Mouse (Mus musculus) hindbrain, embryonic 16.5 days (tissue): ENCODE results near the gene Mt3. TPM values are rescaled to one million over a fixed set of nuclear protein-coding genes. Genes with fewer than 3 reads are reported as not detected.
A peak's percentile ranks its signal among the peaks of the same experiment; 100 is the strongest.

Experiments used
- ATAC-seq: fragments of 200-750 bp; cut with Nextera tagmentation; 2 replicates; pipeline ENCODE4 v1.8.0; 2017; ENCODE audit warnings: moderate TSS enrichment, moderate library complexity
- H3K27ac ChIP-seq: fragments of 300-500 bp; sonication (generic); 2 replicates; pipeline ENCODE4 v1.5.1; 2014; ENCODE audit warnings: low read depth, mild to moderate bottlenecking, control low read depth, low read length, moderate library complexity
- H3K27me3 ChIP-seq: fragments of 300-500 bp; sonication (generic); replicated peaks from 2 replicates; pipeline ENCODE4 v1.6.1; 2014; ENCODE audit warnings: low read length; ENCODE audit not compliant: control insufficient read depth, insufficient read depth
- H3K36me3 ChIP-seq: fragments of 300-500 bp; sonication (generic); 2 replicates; pipeline ENCODE4 v1.6.1; 2014; ENCODE audit warnings: mild to moderate bottlenecking, low read length, moderate library complexity, mixed read lengths; ENCODE audit not compliant: control insufficient read depth, insufficient read depth
- H3K4me1 ChIP-seq: fragments of 300-500 bp; sonication (generic); 2 replicates; pipeline ENCODE4 v1.6.1; 2014; ENCODE audit warnings: low read depth, low read length; ENCODE audit not compliant: control insufficient read depth, insufficient read depth
- H3K4me2 ChIP-seq: fragments of 300-500 bp; sonication (generic); 2 replicates; pipeline ENCODE4 v1.6.1; 2014; ENCODE audit warnings: mild to moderate bottlenecking, low read length, control low read depth, moderate library complexity
- H3K4me3 ChIP-seq: fragments of 300-500 bp; sonication (generic); 2 replicates; pipeline ENCODE4 v1.5.1; 2014; ENCODE audit warnings: mild to moderate bottlenecking, low read length, control low read depth, moderate library complexity
- H3K9ac ChIP-seq: fragments of 300-500 bp; sonication (generic); 2 replicates; pipeline ENCODE4 v1.6.1; 2014; ENCODE audit warnings: low read depth, mild to moderate bottlenecking, control low read depth, low read length, moderate library complexity
- H3K9me3 ChIP-seq: fragments of 300-500 bp; sonication (generic); 2 replicates; pipeline ENCODE4 v1.6.1; 2014; ENCODE audit warnings: mild to moderate bottlenecking, low read length, moderate library complexity; ENCODE audit not compliant: control insufficient read depth
- WGBS: fragments of 180-500 bp; shearing (Covaris S2); extraction: QIAGEN DNeasy Blood & Tissue Kit; methylation state at CpG from one replicate; pipeline ENCODE4 v1.1.7; 2014; 5-methylcytosine and 5-hydroxymethylcytosine counted together
- polyA plus RNA-seq: library from polyadenylated mRNA; unstranded; fragments of >200 nt; fragmentation: Nextera tagmentation; extraction: Ambion mirVana; gene quantifications from 2 replicates; pipeline ENCODE4 v1.2.1, GENCODE M21; 2015

Mt3 gene
- polyA plus RNA-seq, 1 experiment from 2014 or later = 317 TPM

- Histone ChIP-seq H3K4me3 (no peak overlapping the region), H3K9ac (no peak overlapping the region), H3K27ac (0 out of 2 replicates have a peak overlapping the region, but pooled peaks have one; percentile 6), H3K9me3 (no peaks in the 10 kb centered on the region), H3K4me2 (no peak overlapping the region), H3K27me3 (peaks cover 13% of the 10 kb centered on the region), H3K36me3 (no peaks in the 10 kb centered on the region), H3K4me1 (peaks cover 10% of the 10 kb centered on the region)
- WGBS = 48% methylated on average over 13 of the region's 13 CpGs
- peak; percentile 83 for ATAC-seq
Observed at GRCm38 (mm10) chr8:94189275-94190031, 37.0 kb downstream of the Mt3 start.

DNA sequence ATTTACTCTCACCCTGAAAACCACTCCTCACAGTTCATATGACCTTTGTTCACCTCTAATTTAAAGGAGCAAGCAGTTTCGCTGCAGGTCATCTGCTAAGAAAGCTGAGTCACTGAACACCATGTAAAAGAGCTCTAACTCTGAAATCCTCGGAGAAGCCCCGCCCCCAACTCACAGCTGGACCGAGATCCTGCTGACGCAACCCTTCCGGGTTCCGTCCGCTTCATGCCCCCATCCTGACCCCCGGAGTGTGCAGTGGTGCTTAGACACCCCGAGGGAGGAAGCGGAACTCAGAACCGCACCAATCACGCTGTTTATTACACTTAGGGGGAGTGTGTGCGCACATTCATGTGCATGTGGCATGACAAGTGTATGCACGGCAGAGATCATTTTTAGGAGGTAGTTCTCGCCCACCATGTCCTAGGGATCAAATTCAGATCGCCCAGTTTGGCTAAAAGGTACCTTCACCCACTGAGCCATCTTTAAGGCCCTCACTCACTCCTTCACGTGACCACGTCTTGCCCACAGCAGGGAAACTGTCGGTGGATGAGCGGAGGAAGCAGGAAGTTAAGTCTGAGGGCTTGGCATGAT, 38.8 kb downstream of the Mt3 start:
- Histone ChIP-seq H3K4me3 (peak overlapping the region; percentile 26), H3K9me3 (no peaks in the 10 kb centered on the region), H3K27me3 (peaks cover under 1% of the 10 kb centered on the region; the same call in 1 of the 2 replicates), H3K4me1 (peaks cover 10% of the 10 kb centered on the region), H3K27ac (no peak overlapping the region), H3K4me2 (peak overlapping the region; percentile 61), H3K9ac (peak overlapping the region; percentile 47; the same call in 1 of the 2 replicates), H3K36me3 (no peaks in the 10 kb centered on the region)
- WGBS = 25% methylated on average over 21 of the region's 21 CpGs
- ATAC-seq = no peak

DNA sequence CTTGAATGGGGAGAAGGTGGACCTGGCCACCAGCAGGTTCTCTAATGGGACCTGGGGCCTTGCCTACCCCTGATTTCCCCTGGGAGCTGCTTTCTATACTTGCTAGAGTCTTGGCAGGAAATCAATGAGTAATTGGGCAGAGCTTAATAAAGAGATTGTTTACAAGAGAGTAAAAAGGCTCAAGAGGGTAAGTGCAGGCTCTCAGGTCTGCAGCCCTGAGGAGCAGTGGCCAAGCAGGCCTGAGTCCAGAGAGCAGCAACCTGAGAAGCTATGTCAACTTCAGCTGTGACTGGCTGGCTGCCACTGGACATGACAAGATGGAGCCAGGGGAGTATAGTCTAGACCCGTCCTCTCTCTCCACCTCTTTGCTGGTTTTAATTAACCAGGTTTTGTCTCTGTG, 40.5 kb downstream of the Mt3 start:
- 70% methylated on average over 1 of the region's 1 CpGs for WGBS

GRCm38 (mm10) chr8:94194591-94195223, 42.3 kb downstream of the Mt3 start:
- WGBS = 85% methylated on average over 7 of the region's 7 CpGs
- H3K9me3 ChIP-seq = no peaks in the 10 kb centered on the region
- no peak for ATAC-seq

More for the DNA sequence above, 40.5 kb downstream of the Mt3 start:
- Histone ChIP-seq H3K27ac (no peak overlapping the region), H3K9me3 (no peaks in the 10 kb centered on the region), H3K4me3 (no peak overlapping the region), H3K36me3 (no peaks in the 10 kb centered on the region), H3K4me2 (no peak overlapping the region), H3K9ac (no peak overlapping the region), H3K4me1 (no peaks in the 10 kb centered on the region), H3K27me3 (no peaks in the 10 kb centered on the region)
- no peak for ATAC-seq

GRCm38 (mm10) chr8:94199202-94199869, 46.9 kb downstream of the Mt3 start:
- no peaks in the 10 kb centered on the region for H3K9me3 ChIP-seq
- 43% methylated on average over 10 of the region's 10 CpGs for WGBS
- ATAC-seq = peak; percentile 52
- H3K27ac ChIP-seq = no peak overlapping the region
- no peaks in the 10 kb centered on the region for H3K27me3 ChIP-seq
- no peaks in the 10 kb centered on the region for H3K4me1 ChIP-seq
- H3K36me3 ChIP-seq = no peaks in the 10 kb centered on the region
- H3K4me2 ChIP-seq = peak overlapping the region; percentile 16; the same call in 1 of the 2 replicates
- H3K4me3 ChIP-seq = no peak overlapping the region
- no peak overlapping the region for H3K9ac ChIP-seq

More at GRCm38 (mm10) chr8:94194591-94195223, 42.3 kb downstream of the Mt3 start:
- Histone ChIP-seq H3K36me3 (no peaks in the 10 kb centered on the region), H3K27ac (no peak overlapping the region), H3K9ac (no peak overlapping the region), H3K27me3 (no peaks in the 10 kb centered on the region), H3K4me3 (no peak overlapping the region), H3K4me2 (no peak overlapping the region), H3K4me1 (no peaks in the 10 kb centered on the region)

Other genes starting within 250 kb of the Mt3 start
- gene Amfr, start 139.8 kb upstream of the Mt3 start, polyA plus RNA-seq = 57.4 and 71.5 TPM in 2 replicates
- gene Nudt21, start 115.6 kb upstream of the Mt3 start, polyA plus RNA-seq = 77.1 and 78.7 TPM in 2 replicates
- gene Ogfod1, start 115.4 kb upstream of the Mt3 start, polyA plus RNA-seq = 15.8 and 16.2 TPM in 2 replicates
- 18.0 and 22.0 TPM in 2 replicates for gene Bbs2, start 53.7 kb upstream of the Mt3 start, polyA plus RNA-seq
- not detected in 2 replicates for gene Mt4, start 15.4 kb upstream of the Mt3 start, polyA plus RNA-seq
- 30.4 and 53.8 TPM in 2 replicates for gene Mt2, start 20.1 kb downstream of the Mt3 start, polyA plus RNA-seq
- 126 and 210 TPM in 2 replicates for gene Mt1, start 26.5 kb downstream of the Mt3 start, polyA plus RNA-seq
- 54.0 and 62.1 TPM in 2 replicates for gene Nup93, start 62.0 kb downstream of the Mt3 start, polyA plus RNA-seq
- gene Slc12a3, start 176.6 kb downstream of the Mt3 start, polyA plus RNA-seq = 0.11 and 0.21 TPM in 2 replicates
- gene Herpud1, start 233.8 kb downstream of the Mt3 start, polyA plus RNA-seq = 71.3 and 77.9 TPM in 2 replicates